Mouse (Mus musculus): ENCODE results near the gene Tmem222. TPM values are rescaled to one million over a fixed set of nuclear protein-coding genes. Genes with fewer than 3 reads are reported as not detected.

The Tmem222 gene
- total RNA-seq (2021), result 10 to 100 TPM; 35.1 to 35.6 TPM

- DNase-seq, result peak; percentile 97
Observed at GRCm38 (mm10) chr4:133277104-133278026, at the start of gene Tmem222. Tmem222 (minus strand) TSS chr4:133277792.

GRCm38 (mm10) chr4:133319667-133320066 lies 42.1 kb upstream of the Tmem222 start:
- DNase-seq, result no peak

GRCm38 (mm10) chr4:133315991-133316390 lies 38.4 kb upstream of the Tmem222 start:
- DNase-seq, result no peak

- peak; percentile 77 for DNase-seq
Observed at GRCm38 (mm10) chr4:133314896-133315295, 37.3 kb upstream of the Tmem222 start.

GRCm38 (mm10) chr4:133309948-133310347 lies 32.4 kb upstream of the Tmem222 start:
- peak; percentile 93 for DNase-seq

- DNase-seq, result peak; percentile 78
Observed at GRCm38 (mm10) chr4:133307331-133307730, 29.7 kb upstream of the Tmem222 start.

- no peak for DNase-seq
Observed at GRCm38 (mm10) chr4:133305825-133306224, 28.2 kb upstream of the Tmem222 start.

- DNase-seq, result no peak
Observed at GRCm38 (mm10) chr4:133304770-133305169, 27.2 kb upstream of the Tmem222 start.

GRCm38 (mm10) chr4:133302668-133303067 lies 25.1 kb upstream of the Tmem222 start:
- DNase-seq, result no peak

GRCm38 (mm10) chr4:133301802-133302201 lies 24.2 kb upstream of the Tmem222 start:
- peak; percentile 82 for DNase-seq

GRCm38 (mm10) chr4:133300421-133300820 lies 22.8 kb upstream of the Tmem222 start:
- no peak for DNase-seq

- DNase-seq, result no peak
Observed at GRCm38 (mm10) chr4:133299701-133300100, 22.1 kb upstream of the Tmem222 start.

GRCm38 (mm10) chr4:133298516-133299365 lies 21.1 kb upstream of the Tmem222 start:
- DNase-seq, result no peak

GRCm38 (mm10) chr4:133297801-133298238 lies 20.2 kb upstream of the Tmem222 start:
- DNase-seq, result peak; percentile 90

- DNase-seq, result no peak
Observed at GRCm38 (mm10) chr4:133297360-133297759, 19.8 kb upstream of the Tmem222 start.

- no peak for DNase-seq
Observed at GRCm38 (mm10) chr4:133294084-133294483, 16.5 kb upstream of the Tmem222 start.

GRCm38 (mm10) chr4:133292901-133293843 lies 15.6 kb upstream of the Tmem222 start:
- DNase-seq, result no peak

GRCm38 (mm10) chr4:133292405-133292804 lies 14.8 kb upstream of the Tmem222 start:
- DNase-seq, result no peak

GRCm38 (mm10) chr4:133291255-133291654 lies 13.7 kb upstream of the Tmem222 start:
- DNase-seq, result no peak

GRCm38 (mm10) chr4:133286476-133287077 lies 9.0 kb upstream of the Tmem222 start:
- no peak for DNase-seq

- no peak for DNase-seq
Observed at GRCm38 (mm10) chr4:133285950-133286349, 8.4 kb upstream of the Tmem222 start.

All from heart, postnatal 4 days (tissue).